Mouse (Mus musculus) embryonic facial prominence, embryonic 10.5 days (tissue): ENCODE results near the gene Gm37419. TPM values are rescaled to one million over a fixed set of nuclear protein-coding genes. Genes with fewer than 3 reads are reported as not detected.

ENCODE experiments used
- DNase-seq: peaks from one replicate; pipeline ENCODE4 v3.0.0-alpha.2; 2017; ENCODE audit warnings: low spot score
- H3K27ac ChIP-seq: fragments of 300-500 bp; sonication (generic); replicated peaks from 2 replicates; pipeline ENCODE4 v1.5.1; 2016; ENCODE audit warnings: mild to moderate bottlenecking
- H3K27me3 ChIP-seq: fragments of 300-500 bp; sonication (generic); replicated peaks from 2 replicates; pipeline ENCODE4 v1.6.1; 2016; ENCODE audit warnings: low read depth, mild to moderate bottlenecking; ENCODE audit not compliant: poor library complexity, severe bottlenecking
- H3K36me3 ChIP-seq: fragments of 300-500 bp; sonication (generic); replicated peaks from 2 replicates; pipeline ENCODE4 v1.6.1; 2016; ENCODE audit warnings: mild to moderate bottlenecking, moderate library complexity
- H3K4me1 ChIP-seq: fragments of 300-500 bp; sonication (generic); 2 replicates; pipeline ENCODE4 v1.6.1; 2016
- H3K4me3 ChIP-seq: fragments of 300-500 bp; sonication (generic); 2 replicates; pipeline ENCODE4 v1.5.1; 2016; ENCODE audit warnings: mild to moderate bottlenecking, moderate library complexity
- H3K9me3 ChIP-seq: fragments of 300-500 bp; sonication (generic); 2 replicates; pipeline ENCODE4 v1.6.1; 2016; ENCODE audit warnings: mild to moderate bottlenecking
- WGBS: fragments of 180-500 bp; shearing (Covaris S2); methylation state at CpG from one replicate; pipeline ENCODE4 v1.1.7; 2016; 5-methylcytosine and 5-hydroxymethylcytosine counted together
- polyA plus RNA-seq: library from polyadenylated mRNA; unstranded; fragments of >200 nt; fragmentation: Nextera tagmentation; extraction: Ambion mirVana; gene quantifications from 2 replicates; pipeline ENCODE4 v1.2.1, GENCODE M21; 2016

Gm37419 gene
- polyA plus RNA-seq, 1 experiment from 2014 or later = not detected

- Histone ChIP-seq H3K27me3 (peaks cover 88% of the 10 kb centered on the region), H3K4me1 (peaks cover 59% of the 10 kb centered on the region), H3K4me3 (peak overlapping the region; percentile 54), H3K9me3 (no peaks in the 10 kb centered on the region), H3K36me3 (no peaks in the 10 kb centered on the region), H3K27ac (no peak overlapping the region)
- 2% methylated on average over 28 of the region's 28 CpGs for WGBS
- DNase-seq = peak; percentile 81
These were observed 6.1 kb upstream of the Gm37419 start for GRCm38 (mm10) chr16:23981925-23982851.

DNA sequence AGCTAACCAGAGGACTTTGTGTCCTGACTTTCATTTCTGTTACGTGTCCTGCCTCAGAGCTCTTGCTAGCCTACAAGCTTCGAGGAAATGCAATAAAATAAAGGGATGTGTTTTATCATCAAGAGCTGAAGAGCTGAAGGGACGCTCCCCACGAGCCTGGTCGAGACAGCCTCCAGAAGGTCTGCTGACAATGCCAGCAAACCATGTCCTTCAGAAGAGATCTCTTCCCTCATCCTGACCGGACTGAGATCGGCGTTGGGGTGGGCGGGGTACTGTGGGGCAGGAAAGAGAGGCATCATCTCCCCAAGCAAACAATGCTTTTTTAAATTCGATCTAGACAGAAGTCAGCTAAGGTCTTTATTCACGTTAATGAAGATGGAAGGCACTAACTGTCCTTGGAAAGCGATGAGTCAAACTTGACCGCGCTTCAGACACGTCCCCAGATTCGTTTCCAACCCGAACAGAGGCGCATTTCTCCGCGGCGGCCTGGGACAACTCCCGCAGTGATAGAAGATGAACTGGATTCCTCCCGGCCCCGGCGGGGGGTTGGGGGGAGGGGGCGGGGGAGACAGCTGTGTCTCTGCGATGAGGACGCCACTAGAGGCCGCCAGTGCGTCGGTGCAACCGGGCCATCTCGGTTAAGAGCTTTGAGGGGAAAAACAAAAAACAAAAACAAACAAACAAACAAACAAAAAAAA is 5.2 kb upstream of the Gm37419 start:
- WGBS = 1% methylated on average over 33 of the region's 33 CpGs
- no peak overlapping the region for H3K27ac ChIP-seq
- H3K4me1 ChIP-seq = peaks cover 59% of the 10 kb centered on the region
- H3K9me3 ChIP-seq = no peaks in the 10 kb centered on the region
- H3K4me3 ChIP-seq = peak overlapping the region; percentile 54
- DNase-seq = peak; percentile 81
- peaks cover 82% of the 10 kb centered on the region for H3K27me3 ChIP-seq
- H3K36me3 ChIP-seq = no peaks in the 10 kb centered on the region

DNA sequence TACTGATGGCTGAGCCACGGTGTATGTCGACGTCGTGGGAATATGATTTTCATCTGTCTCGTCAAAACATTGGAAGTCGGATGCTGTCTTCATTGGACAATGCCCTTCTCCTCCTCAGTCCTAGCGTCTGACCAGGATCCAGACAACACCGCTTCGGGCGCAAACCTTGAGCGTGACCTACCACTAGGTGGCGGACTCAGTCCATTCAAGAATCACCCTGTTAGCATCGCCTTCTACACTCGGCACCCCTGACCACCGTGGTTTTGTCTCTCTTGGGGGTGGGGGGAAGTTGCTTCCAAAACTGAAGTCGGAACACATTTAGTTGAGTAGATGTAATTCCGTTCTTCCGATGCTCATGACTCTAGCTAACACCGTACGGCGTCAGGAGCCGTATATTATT is 4.1 kb upstream of the Gm37419 start:
- 1% methylated on average over 22 of the region's 22 CpGs for WGBS
- DNase-seq = peak; percentile 89
- Histone ChIP-seq H3K9me3 (no peaks in the 10 kb centered on the region), H3K4me3 (peak overlapping the region; percentile 54), H3K27ac (no peak overlapping the region), H3K27me3 (peaks cover 73% of the 10 kb centered on the region), H3K36me3 (no peaks in the 10 kb centered on the region), H3K4me1 (peaks cover 60% of the 10 kb centered on the region)

GRCm38 (mm10) chr16:23984760-23985466 is 3.4 kb upstream of the Gm37419 start:
- peak overlapping the region; percentile 54 for H3K4me3 ChIP-seq
- peak; percentile 57 for DNase-seq
- H3K9me3 ChIP-seq = no peaks in the 10 kb centered on the region
- H3K4me1 ChIP-seq = peaks cover 67% of the 10 kb centered on the region
- H3K36me3 ChIP-seq = no peaks in the 10 kb centered on the region
- WGBS = 2% methylated on average over 22 of the region's 22 CpGs
- H3K27me3 ChIP-seq = peaks cover 66% of the 10 kb centered on the region
- 0 out of 2 replicates have a peak overlapping the region, but pooled peaks have one; percentile 19 for H3K27ac ChIP-seq

GRCm38 (mm10) chr16:23985467-23985861 is 2.8 kb upstream of the Gm37419 start:
- no peaks in the 10 kb centered on the region for H3K9me3 ChIP-seq
- no peak for DNase-seq
- WGBS = 3% methylated on average over 6 of the region's 6 CpGs
- H3K4me1 ChIP-seq = peaks cover 68% of the 10 kb centered on the region
- H3K27me3 ChIP-seq = peaks cover 66% of the 10 kb centered on the region
- no peaks in the 10 kb centered on the region for H3K36me3 ChIP-seq
- H3K27ac ChIP-seq = no peak overlapping the region
- H3K4me3 ChIP-seq = no peak overlapping the region

DNA sequence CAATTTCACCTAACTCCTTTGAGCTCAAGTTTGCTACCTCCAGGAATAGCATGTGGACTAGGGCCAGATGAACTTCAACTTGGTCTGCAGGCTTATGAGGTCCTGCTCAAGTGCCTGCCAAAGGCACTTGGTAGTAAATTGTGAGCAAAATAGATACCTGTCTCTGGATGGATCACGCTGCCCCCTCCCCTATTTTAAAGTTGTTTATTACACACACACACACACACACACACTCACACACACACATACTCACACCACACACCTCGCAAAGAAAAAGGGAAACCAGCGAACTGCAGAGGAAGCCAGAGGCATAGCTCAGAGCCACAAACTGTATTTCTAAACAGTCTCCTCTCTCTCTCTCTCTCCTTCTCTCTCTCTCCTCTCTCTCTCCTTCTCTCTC is 2.1 kb upstream of the Gm37419 start:
- H3K27me3 ChIP-seq = peaks cover 66% of the 10 kb centered on the region
- H3K36me3 ChIP-seq = no peaks in the 10 kb centered on the region
- WGBS = 3% methylated on average over 3 of the region's 3 CpGs
- no peak overlapping the region for H3K27ac ChIP-seq
- peak overlapping the region; percentile 85; the same call in 1 of the 2 replicates for H3K4me3 ChIP-seq
- H3K4me1 ChIP-seq = peaks cover 65% of the 10 kb centered on the region
- no peaks in the 10 kb centered on the region for H3K9me3 ChIP-seq
- DNase-seq = no peak

GRCm38 (mm10) chr16:23986871-23987270 is 1.4 kb upstream of the Gm37419 start:
- H3K4me3 ChIP-seq = peak overlapping the region; percentile 85
- WGBS = under 1% methylated on average over 17 of the region's 17 CpGs
- DNase-seq = peak; percentile 59
- no peaks in the 10 kb centered on the region for H3K9me3 ChIP-seq
- peak overlapping the region; percentile 99; the same call in 1 of the 2 replicates for H3K27ac ChIP-seq
- peaks cover 59% of the 10 kb centered on the region for H3K27me3 ChIP-seq
- peaks cover 64% of the 10 kb centered on the region for H3K4me1 ChIP-seq
- no peaks in the 10 kb centered on the region for H3K36me3 ChIP-seq

- Histone ChIP-seq H3K36me3 (no peaks in the 10 kb centered on the region), H3K4me1 (peaks cover 58% of the 10 kb centered on the region), H3K27me3 (peaks cover 58% of the 10 kb centered on the region), H3K4me3 (peak overlapping the region; percentile 85), H3K9me3 (no peaks in the 10 kb centered on the region), H3K27ac (peak overlapping the region; percentile 99)
- under 1% methylated on average over 64 of the region's 64 CpGs for WGBS
- peak; percentile 68 for DNase-seq
These were observed 733 bp upstream of the Gm37419 start for GRCm38 (mm10) chr16:23987341-23988156.

DNA sequence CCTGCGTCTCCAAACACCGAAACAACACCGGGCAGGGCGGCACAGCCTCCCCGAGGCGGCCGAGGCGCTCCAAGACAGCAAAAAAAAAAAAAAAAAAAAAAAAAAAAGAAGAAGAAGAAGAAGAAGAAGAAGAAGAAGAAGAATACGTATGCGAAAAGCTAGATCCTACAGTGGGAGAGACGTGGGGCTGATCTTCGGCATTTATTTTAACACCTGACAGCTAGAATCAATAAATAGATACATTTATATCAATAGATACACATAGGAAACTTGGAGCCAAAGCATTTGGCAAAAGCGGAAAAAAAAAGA is 171 bp upstream of the Gm37419 start:
- WGBS = under 1% methylated on average over 13 of the region's 13 CpGs
- Histone ChIP-seq H3K4me3 (peak overlapping the region; percentile 85), H3K27me3 (peaks cover 53% of the 10 kb centered on the region), H3K27ac (peak overlapping the region; percentile 99), H3K36me3 (no peaks in the 10 kb centered on the region), H3K9me3 (no peaks in the 10 kb centered on the region), H3K4me1 (peaks cover 54% of the 10 kb centered on the region)
- DNase-seq = no peak

GRCm38 (mm10) chr16:23989209-23990160 is 1.2 kb downstream of the Gm37419 start:
- peak overlapping the region; percentile 85 for H3K4me3 ChIP-seq
- 1% methylated on average over 25 of the region's 25 CpGs for WGBS
- H3K9me3 ChIP-seq = no peaks in the 10 kb centered on the region
- H3K27ac ChIP-seq = peak overlapping the region; percentile 99
- DNase-seq = no peak
- no peaks in the 10 kb centered on the region for H3K36me3 ChIP-seq
- H3K4me1 ChIP-seq = peaks cover 49% of the 10 kb centered on the region
- H3K27me3 ChIP-seq = peaks cover 41% of the 10 kb centered on the region
